Mouse (Mus musculus): ENCODE measurements around the gene Vasp.
"Not testable (repeated sequence)": the region's sequence is repeated elsewhere in the genome, so short reads cannot be mapped to it uniquely, and the experiment has no call there.

Gene Vasp

DNA sequence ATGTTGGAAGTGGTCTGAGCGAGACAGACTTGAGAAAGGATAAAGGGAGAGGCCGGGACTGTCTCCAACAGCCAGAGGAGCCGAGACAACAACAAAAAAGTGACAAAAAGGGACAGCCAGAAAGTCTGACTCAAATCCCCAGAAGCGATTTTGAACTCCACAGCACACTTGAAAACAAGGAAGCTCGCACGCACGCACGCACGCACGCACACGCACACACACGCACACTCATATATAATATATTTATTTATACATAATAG is 31.4 kb upstream of the Vasp start:
- no peak for DNase-seq

DNA sequence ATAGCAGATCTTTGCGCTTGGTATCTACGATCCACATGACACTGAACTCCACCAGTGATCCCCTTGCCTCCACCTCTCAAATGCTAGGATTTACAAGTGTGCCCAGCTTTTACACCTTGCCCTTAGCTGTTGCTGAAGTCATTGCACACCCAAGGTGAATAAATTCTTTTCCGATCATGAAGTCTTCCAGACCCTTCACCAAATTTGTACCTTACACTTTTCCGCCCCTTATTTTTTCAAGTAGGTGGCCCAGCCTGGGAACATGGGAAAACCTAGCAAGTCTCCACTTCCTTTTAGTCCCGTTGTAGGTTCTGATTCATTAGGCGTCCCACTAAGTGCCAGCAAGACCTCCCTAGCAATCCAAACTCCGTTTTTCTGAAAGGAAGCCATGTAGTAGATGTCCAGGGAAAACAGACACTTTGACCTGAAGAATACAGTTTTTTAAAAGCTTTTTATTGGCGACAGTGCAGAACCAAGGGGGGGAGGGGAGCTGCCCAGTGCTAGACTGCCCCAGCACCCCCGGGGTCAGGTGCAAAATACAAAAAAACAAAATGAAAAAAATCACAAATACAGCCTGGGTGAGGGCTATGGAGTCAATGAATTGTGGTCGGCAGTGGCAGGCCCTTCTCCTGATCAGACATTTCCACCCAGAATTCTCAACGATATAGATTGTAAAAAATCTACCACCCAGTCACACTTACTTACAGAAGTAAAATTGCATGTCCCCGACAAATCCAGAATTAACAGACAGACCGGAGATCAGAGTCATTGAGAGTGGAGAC is 30.8 kb upstream of the Vasp start:
- no peak for DNase-seq

DNA sequence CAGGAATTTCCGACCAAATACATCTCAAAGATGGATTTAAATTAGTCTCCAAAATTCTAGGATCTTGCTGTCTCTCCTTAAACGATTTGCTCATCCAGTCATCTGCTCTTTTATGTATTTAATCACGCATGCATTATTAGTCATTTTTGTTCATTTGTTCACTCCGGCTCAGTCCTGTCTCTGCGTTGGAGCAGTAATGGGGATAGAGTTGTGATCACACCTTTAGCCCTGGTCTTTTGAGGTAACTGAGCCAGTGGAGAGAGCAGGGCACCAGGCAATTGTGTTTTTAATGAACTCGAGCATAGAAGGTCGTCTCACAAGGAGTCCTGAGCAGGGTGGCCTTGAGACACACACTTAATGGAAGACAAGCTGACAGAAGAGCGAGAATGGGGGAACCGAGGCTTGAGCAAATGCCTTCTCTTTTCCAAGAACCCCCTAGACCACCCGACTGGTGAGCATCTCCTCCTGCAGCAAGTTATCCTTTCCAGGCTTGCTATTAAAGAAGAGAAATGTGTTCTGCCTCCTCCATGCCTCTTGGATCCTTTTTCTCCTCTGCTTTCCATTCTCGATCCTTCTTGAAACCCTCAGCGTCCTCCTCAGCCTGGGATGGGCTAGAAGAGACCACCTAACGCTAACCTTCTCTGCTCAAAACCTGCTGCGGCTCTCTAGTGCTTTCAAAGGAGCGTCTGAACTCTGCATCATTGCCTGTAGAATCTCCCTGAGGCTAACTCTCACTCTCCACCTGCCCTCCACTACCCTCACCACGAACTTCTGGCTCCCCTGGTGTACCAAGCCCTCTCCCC is 30.0 kb upstream of the Vasp start:
- DNase-seq, result no peak

DNA sequence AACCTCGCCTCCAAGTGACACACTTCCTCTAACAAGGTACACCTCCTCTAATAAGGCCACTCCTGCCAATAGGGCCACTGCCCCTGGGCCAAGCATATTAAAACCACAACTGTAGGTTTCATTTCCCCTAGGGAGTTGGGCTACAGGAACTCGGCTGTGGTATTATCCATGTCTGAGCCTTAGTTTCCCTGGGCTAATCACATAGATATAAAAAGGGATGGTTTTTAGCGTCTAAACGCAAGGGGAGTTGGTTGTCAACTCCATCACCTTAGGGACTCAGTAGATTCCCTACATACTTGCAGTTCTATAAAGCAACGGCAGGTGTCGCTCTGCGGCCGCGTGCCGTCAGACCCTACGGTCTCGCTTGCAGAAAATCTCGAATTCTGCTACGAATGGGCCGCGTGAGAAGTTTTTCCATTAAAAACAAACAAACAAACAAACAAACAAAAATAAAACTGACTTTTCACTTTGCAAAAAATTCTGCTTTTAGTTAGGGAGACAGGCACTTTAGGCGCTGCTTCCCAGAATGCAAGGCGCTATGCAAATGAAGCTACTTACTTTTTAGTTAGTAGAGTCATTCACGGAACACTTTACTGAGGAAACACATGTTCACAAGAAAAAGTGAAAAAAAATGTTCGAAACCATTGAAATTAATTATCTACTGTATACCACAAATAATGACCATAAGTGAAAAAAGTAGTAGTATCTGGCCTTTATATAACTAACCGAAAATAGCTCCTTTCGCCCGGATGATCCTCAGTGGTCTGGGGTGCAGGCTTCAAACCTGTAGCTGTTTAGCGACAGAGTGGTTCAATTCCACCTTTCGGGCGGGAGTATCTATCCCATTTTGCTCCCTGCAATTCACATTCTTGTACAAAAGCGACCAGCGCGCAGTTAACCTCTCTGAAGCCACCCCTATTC is 29.1 kb upstream of the Vasp start:
- DNase-seq, result peak; percentile 78 to 80

DNA sequence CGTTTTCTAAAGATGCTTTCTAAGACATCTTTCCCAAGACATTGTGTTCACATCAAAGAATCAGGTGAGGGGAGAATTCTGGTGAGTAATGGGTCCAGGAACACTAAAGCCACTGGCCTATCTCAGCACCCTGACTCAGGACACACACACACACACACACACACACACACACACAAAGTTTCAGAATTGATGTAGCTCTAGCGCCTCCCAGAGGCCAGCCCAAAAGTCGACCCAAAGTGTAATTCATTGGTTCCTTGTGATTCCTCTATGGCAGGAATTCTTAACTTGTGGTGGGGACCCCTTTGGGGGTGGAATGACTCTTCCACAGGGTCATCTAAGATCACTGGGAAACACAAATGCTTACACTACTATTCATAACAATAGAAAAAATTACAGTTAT is 27.6 kb upstream of the Vasp start:
- DNase-seq, result no peak

DNA sequence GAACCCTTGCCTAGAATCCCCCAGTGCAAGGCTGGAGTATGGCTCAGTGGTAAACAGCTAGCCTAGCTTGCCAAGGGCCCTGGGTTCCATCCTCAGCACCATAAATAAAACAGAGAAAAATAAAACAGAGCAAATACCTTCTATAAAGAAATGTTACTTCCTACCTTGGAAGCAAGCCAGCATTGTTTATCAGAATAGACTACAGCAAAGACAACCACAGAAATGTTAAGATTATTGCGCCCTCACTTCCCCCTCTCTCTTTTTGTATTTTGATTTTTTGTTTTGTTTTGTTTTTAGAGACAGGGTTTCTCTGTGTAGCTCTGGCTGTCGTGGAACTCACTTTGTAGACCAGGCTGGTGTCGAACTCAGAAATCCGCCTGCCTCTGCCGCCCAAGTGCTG is 26.2 kb upstream of the Vasp start:
- no peak for DNase-seq

DNA sequence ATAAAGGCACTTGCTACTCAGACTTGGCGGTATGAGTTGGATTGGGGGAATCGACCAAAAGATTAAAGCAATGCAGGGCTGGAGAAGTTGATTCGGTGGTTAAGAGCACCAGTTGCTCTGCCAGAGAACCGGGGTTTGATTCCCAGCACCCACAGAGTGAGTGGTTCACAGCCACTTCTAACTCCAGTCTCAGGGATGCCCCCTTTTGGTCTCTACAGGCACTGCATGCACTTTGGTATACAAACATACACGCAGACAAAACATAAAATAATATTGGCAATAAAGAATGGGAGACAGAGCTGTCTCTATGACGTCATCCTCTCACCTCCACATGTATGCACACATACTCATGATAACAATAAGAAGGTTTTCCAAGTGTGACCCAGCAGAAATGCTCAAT is 25.4 kb upstream of the Vasp start:
- no peak for DNase-seq

DNA sequence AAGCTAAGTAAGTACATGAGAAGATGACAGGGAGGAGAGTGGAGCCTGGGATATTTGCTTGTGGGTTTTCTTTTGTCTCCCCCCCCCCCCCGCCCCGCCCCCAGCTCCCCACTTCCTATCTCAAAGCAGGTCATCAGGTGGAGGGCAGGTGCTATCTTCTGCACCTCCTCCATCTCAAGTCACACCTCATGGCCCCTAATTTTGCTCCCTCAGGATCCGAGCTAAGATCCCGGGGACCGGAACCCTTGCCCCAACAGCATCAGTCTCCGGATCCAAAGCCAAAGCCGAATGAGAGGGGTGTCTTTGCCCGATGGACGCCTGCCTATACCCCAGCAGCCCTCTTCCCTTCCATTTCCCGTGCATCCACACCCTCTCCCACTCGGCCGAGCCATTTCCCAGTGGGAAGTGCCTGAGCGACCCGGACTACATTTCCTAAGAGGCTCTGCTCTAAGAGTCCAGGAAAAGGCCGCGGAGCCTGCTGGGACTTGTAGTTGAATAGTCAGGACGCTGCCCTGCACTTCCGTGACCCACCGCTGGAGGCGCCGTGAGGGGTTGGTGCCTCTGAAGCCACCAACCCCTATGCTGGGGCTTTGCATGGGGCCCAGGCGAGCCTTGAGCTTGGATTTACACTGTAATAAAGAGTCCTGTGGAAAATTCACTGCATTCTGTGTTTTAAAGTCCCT is 24.0 kb upstream of the Vasp start:
- DNase-seq, result peak; percentile 96 to 99

DNA sequence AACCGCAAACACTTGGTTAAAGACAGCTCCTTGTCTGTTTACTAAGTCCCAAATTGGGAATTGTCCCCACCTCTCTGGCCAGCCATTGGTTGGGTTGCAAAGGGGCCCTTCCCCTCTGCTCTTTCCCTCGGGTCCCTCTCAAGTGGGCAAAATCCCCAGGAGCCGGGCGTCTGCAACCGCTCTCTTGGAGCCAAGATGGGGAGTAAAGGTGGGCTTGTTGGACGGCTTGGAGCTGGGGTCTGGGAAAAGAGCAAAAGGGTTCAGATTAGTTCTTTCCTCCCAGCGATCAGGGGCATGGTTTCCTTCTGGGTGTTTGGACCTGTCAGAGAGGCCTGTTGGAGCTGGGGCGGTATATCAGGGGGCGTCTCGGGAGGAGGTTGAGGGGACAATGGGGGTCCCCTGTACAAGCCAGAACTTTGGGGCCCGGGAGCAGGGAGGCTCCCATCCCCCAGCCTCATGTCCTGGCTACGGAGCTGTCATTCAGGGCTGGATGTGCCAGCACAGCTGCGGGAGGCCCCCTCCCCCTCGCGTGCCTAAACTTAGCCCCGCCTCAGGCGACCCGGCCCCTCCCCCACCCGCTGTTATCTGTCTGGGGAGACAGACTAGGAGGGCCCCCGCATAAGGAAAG is 19.5 kb upstream of the Vasp start:
- no peak for DNase-seq

DNA sequence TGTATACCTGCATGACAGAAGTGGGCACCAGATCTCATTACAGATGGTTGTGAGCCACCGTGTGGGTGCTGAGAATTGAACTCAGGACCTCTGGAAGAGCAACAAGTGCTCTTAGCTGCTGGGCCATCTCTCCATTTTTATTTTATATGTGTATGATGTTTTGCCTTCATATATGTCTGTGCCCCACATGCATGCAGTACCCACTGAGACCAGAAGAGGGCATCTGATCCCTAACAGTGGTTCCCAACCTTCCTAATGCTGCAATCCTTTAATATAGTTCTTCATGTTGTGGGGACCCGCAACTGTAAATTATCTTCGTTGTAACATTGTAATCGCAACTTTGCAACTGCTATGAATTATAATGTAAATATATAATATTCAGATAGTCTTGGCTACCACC is 13.1 kb upstream of the Vasp start:
- peak in 1 of 2 experiments; percentile 64 for DNase-seq

DNA sequence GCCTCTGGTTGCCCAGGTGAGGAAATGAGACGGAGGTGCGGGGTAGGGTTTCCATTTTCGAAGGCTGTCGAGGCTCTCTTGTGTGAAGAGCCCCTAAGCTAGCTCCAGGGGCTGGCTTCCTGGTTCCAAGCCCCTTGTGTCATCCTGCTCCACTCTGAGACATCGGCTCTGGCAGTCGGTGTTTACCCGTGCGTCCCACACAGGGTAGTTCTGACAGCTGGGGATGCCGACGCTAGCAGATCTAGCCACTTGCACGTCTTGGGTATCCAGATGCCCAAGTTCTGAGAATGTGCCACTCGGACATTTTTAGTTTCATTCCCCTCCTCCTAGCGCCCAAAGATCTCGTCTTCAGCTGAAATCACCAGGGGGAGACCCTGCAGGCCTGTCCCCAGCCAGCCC is 11.8 kb upstream of the Vasp start:
- no peak for DNase-seq

DNA sequence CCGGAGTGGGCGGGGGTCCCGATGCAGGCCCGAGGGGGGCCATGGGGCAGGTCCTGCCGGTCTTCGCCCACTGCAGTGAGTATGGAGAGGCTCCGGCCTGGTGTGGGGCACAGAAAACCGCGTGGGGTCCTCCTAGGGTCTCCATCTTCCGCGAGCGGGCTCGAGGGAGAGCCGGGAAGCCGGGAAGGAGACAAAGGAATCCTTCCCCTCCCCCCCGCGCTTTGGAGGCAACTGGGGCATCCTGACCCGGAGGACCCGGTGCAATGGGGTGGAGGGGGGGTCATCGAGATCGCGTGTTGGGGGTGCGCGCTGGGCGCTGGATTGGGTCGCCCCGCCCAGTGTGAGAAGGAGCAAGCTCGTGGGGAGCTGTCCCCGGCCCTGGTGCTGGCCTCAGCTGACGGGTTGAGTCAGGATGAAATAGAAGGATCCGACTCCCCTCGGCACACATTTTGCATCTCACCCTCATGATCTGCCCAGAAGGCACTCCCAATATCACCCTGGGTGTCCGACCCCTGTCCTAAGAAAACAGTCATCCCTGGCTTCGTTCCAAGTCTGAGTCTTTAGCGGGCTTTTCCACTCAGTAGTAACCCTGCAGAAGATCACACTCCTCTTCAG is 11.3 kb upstream of the Vasp start:
- no peak for DNase-seq

DNA sequence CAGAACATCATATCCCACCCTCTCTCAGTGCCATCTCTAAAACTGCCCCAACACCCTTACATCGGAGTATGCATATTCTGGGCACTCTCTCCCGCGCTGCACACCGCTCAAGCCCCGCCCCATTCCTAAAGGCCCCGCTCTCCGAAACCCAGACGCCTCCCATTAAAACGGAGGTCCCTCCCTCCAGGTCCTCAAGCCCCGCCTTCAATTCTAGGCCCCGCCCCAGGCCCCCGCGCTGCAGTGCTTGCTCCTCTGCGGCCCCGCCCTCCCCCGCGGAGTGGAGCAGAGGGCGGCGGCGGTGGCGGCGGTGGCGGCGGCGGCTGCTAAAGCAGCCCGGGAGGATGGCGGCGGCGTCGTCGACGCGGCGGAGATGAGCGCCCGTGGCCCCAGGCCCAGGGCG is 10.8 kb upstream of the Vasp start, which contains the start of gene Rtn2:
TSS of gene Rtn2 (plus strand) at position 240 of the 400 bp plus-strand sequence.
- peak; percentile 67 to 77 for DNase-seq

DNA sequence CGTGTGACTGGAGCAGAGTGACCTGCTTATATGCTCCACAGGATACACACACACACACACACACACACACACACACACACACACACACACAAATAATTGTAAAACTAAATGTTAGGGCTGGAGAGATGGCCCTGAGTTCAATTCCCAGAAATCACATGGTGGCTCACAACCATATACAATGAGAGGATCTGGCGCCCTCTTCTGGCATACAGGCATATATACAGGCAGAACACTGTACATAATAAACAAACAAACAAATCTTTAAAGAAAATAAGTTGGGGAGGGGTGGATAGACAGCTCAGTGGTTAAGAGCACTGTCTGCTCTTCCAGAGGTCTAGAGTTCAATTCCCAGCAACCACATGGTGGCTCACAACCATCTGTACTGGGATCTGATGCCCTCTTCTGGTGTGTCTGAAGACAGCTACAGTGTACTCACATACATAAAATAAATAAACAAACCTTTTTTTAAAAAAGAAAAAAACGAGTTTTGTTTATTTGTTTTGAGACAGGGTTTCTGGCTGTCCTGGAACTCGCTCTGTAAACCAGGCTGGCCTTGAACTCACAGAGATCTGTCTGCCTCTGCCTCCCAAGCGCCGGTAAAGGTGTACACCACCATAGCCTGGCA is 10.2 kb upstream of the Vasp start:
- not testable (repeated sequence) for DNase-seq

DNA sequence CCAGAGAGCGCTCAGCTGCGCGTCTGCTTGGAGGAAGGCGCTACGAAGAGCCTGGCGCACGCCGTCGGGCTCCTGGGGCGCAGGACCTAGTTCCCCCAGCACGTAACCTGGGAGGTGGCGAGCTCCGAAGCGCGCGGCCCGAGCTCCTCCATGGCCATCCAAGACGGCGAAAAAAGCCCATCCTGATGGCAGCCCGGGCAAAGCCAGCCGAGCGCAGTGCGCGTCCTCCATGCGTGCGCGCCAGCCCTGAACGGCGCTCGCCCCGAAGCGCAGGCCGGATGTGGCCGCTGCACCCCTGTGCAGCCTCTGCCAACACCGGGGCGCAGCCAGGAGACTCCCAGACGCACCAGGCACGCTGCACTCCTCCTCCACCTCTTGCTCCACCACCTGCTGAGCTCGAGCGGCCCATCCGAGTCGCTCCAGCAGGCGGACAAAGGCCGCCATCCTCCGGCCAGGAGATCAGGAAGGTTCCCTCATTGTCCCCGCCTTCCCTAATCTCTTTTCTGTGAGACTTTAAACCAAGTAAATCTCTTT is 8.0 kb upstream of the Vasp start, which contains the start of gene Ppm1n:
TSS of gene Ppm1n (minus strand) at position 484 of the 534 bp plus-strand sequence.
- DNase-seq, result no peak

DNA sequence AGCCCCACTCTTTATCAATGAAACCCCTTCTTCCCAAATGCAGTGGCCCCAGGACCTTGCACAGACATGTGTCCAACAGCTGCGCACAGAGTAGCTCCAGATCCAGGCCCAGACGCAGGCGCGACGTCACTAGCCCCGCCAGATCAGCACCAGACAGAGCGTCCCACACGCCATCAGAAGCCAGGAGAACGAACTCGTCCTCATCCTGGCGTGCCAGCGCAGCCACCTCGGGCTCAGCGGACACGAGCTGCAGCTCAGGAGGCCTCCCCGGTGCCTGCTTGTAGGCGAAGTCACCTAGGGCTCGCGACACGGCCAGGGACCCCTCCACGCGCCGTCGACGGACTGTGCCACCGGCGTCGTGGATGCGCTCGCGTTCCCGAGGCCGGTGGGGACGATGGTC is 7.4 kb upstream of the Vasp start:
- DNase-seq, result no peak

DNA sequence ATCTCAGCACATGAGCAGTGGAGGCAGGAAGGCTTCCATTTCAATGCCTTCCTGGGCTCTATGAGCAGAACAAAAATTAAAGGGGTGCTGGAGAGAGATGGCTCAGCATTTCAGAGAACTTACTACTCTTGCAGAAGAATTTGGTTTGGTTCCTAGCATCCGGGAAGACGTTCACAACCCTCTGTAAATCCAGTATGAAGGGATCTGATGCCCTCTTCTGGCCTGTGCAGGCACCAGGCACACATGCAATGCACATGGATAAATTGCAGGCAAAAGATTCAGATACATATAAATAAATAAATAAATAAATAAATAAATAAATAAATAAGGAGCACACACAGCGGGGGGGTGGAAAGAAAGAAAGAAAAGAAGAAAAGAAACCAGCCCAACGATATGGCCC is 4.6 kb upstream of the Vasp start:
- no peak for DNase-seq

DNA sequence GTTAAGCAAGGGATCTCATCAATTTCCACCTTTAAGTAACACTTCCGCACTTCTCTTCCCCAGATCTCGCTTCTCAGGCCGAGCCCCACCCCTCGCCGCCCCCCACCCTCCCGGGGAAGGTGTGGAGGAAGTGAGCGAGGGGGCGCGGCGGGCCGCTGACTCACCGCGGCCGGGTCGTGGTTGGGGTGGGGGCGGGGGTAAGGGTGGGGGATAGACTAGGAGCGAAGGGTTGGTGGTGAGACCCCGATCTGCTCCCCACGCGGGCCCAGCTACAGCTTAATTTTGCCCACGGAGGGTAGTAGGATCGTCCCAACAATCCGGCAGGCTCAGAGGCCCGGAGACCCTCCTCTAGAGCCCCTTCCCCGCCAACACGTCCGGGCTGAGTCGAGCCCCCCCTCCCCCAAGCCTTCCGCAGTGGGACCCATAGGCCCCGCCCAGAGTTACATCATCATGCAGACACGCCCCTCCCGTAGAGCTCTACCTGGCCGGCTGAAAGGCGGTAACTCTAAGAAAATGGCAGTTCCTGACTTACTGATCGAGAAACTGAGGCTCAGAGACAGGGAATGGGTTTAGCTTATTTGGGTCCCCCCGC is 652 bp upstream of the Vasp start:
- DNase-seq, result peak; percentile 78 to 86

DNA sequence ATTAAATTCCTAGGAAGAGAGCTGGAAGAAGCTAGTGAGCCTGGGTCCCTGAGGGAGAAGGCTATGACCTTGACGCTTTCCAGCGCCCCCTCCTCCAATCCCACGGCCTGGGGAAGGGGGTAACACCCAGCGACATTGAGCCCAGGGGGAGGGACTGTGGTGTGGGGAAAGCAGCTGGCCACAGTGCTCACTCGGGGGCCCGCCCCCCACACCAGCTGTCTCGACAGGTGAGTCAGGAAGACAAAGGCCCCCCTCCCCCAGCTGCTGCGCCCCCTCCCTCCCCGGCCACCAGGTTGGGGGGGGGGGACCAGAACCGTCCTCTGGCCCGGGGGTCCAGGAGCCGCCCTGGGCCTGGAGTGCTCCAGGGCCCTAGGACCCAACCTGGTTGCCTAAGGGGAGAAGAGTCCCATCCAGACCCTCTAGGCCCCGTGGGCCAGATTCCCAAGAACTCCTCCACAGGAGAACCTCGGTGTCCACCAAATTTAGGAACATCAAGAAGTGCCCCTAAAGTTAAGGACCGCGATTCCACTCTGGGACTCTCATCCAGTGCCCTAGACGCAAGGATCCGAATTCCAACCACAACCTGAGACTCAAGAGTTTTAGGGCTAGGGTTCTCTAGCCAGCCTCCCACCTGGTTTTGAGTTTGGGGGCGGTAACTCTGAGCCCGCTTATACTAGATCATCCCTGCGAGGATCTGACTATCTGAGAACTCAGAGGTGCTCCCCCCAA is 944 bp downstream of the Vasp start:
- DNase-seq, result no peak

Data from kidney, adult 8-10 months (tissue).